Mouse (Mus musculus): ENCODE results near the gene Olfr1223.
"Not testable (repeated sequence)": the region's sequence is repeated elsewhere in the genome, so short reads cannot be mapped to it uniquely, and the experiment has no call there.

Olfr1223 gene

DNA sequence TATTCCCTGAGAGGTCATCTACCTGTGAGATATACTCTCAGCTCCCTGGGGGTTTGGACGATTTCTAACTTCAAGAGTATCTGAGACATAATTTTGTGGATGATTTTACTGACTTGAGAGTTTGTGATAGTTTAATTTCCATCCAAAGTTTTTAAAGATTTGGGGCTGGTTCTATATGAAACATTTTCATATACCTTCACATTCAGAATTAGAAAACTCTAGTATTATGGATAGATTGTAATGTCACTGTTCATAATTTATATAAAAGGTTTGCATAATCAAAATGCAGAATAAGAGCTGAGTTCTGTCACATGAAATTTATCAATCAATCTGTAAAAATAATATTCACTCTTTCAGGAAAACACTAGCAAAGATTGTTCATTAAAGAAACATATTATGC lies at the start of gene Olfr1223:
Gene Olfr1223 (minus strand): TSS at position 101 of the 400 bp plus-strand sequence.
- no peak for DNase-seq (ENCODE audit: low spot score in 2 of 2)

DNA sequence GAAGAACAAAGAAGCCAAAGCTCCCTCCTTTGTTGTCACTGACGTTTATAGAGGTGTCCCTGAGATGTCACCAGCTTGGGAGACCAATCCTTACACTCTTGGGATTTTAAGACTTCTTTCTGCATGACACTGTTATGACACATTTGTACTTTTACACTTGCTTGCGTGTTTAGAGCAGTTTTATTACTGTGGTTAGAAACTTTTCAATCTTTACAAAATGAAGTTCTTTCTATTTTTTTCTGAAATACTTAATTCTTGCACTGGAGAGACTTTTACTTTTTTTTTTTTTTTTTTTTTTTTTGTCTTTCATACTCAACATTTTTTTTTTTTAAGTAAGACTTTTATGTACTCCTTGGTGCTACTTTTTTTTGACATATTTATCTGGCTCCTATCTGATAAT lies 48.6 kb upstream of the Olfr1223 start, which contains the start of gene Olfr1226:
Gene Olfr1226 (minus strand): TSS at position 101 of the 400 bp plus-strand sequence.
- no peak for DNase-seq (ENCODE audit: low spot score in 2 of 2)

DNA sequence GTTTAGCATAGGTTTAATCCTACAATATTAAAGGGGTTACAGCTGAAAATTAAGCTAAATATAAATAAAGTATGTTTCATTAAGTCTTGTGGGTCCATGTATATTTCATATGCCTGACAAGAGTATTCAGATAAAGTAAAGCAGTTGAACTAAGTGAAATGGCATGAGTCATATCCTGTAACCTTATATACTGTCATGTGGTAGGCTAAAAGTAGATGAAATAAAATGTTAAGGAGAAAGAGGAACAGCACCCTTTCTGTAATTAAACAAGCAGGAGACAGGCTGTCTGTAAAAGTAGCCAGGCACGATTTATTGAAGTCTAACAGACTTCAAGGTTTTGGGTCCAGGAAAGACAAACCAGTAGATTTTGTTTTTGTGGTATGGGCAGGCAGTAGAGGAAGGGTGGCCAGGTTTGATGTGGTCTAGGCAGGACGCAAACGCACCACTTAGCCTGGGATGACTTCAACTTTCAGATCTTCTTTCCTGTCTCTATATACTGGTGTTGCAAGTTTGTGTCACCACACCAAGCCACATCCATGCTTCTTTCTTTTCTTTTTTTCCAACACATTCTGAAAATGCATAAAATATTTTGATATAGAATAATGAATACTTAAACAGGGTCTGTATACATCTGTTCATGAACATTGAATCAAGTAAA lies 45.1 kb upstream of the Olfr1223 start:
- no peak for DNase-seq (ENCODE audit: low spot score in 2 of 2)

DNA sequence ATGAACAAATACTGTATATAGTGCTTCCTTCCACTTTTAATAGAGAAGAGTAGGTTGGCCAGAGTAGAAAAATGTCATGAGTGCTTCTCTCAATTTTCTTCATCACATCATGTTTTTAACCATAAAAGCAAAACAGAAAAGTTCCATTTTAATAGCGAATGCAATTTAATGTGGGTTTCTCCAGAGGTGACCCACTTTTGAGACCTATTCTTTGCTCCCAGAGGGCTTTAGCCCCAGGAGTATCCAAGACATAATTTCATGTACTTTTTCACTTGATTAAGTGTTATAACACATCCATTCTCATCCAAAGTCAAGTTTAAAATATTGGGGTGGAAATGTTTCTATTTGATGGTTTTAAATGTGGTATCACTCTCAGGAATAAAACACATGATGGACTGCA lies 23.2 kb upstream of the Olfr1223 start, which contains the start of gene Olfr1225:
Gene Olfr1225 (minus strand): TSS at position 101 of the 400 bp plus-strand sequence.
- no peak for DNase-seq (ENCODE audit: low spot score in 2 of 2)

DNA sequence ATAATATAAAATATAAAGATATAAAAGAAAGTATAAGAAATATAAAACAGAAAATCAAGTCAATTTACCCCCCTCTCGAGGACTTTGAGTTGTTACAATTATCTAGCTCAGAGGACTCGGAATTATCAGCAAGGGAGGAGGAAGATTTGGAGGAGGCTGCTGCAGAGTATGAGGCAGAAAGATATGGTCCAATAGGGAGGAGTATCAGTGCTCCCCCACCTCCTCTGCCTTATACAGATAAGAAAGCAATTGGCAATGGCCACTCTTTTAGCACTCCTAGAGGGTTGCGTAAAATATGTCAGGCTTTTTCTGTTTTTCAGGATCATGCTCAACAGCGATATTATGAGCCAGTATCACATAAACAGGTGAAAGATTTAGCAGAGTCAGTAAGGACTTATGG lies 13.4 kb upstream of the Olfr1223 start:
- DNase-seq (ENCODE audit: low spot score in 2 of 2), result not testable (repeated sequence)

DNA sequence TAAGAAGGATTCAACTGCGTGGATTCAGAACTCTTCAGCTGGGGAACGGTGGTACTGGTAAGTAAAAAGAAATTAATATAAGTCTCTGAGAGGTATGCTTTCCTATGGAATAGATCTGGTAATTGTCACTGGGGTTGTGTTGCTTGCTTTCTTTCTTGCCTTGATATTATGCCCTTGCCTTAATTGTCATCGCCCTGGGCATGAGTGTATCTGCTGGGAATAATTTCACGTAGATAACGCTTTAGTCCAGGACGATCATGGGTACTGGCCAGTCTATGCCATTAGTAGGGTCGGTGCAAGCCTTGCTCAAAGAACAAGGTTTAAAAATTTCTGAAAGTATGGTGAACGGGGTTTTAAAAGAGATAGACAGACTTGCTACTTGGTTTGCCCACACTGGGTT lies 12.6 kb upstream of the Olfr1223 start, which contains the start of gene Olfr1224-ps1:
Gene Olfr1224-ps1 (minus strand): TSS at position 101 of the 400 bp plus-strand sequence.
- not testable (repeated sequence) for DNase-seq (ENCODE audit: low spot score in 2 of 2)

DNA sequence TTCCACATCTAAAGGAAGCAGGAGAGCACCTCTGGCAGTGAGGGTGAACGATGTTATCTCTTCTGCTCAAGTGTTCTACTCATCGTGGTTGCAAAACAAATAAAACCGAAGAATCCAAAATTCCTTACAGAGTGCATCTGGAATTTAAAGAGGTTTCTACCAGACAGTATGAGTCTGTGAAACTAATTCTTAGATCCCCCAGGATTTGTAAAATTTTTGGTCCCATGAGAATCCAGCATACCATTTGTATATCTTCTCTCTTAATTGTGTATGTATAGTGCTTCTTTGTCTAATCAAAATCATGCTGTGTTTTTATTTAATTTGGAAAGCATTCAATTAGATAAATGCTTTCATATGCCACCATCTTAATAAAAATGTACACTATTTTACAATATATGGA lies 18.4 kb downstream of the Olfr1223 start, which contains the start of gene Olfr1222:
Gene Olfr1222 (minus strand): TSS at position 101 of the 400 bp plus-strand sequence.
- DNase-seq (ENCODE audit: low spot score in 2 of 2), result no peak

DNA sequence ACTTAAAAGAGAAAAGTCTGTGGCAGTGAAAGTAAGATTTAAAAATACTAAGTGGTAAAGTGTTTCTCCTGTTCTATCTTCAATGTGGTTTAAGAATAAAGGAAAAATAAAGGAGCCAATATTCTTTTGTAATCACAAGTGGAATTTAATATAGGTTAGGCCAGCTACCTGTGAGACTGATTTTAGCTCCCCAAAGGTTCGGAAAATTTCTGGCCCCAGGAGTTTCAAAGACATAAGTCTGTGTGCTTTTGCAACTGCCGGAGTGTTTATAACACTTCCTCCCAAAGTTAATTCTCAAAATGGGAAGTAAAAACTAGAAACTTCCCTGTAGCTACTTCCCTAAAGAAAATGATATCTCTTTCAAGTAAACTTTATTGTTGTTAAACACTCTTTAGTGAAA lies 34.2 kb downstream of the Olfr1223 start, which contains the start of gene Olfr1221:
Gene Olfr1221 (minus strand): TSS at position 101 of the 400 bp plus-strand sequence.
- no peak for DNase-seq (ENCODE audit: low spot score in 2 of 2)

DNA sequence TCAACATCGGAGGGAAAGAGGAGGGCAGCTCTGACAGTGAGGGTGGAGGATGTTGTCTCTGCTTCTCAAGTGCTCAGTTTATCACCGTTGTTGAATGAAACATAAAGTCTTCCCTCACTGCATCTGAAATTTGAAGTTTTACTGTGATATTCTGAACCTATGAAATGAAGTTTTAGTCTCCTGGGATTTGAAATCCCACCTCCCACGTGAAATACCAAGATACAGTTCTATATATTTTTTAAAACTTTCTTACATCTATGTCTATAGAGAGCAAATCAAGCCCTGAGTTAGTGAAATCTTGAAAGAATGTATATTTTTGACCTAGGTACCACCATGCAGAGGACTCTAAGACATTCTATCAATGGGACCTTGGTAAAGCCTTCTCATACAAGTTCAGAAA lies 44.6 kb downstream of the Olfr1223 start, which contains the start of gene Olfr1220:
Gene Olfr1220 (minus strand): TSS at position 101 of the 400 bp plus-strand sequence.
- no peak for DNase-seq (ENCODE audit: low spot score in 2 of 2)

DNA sequence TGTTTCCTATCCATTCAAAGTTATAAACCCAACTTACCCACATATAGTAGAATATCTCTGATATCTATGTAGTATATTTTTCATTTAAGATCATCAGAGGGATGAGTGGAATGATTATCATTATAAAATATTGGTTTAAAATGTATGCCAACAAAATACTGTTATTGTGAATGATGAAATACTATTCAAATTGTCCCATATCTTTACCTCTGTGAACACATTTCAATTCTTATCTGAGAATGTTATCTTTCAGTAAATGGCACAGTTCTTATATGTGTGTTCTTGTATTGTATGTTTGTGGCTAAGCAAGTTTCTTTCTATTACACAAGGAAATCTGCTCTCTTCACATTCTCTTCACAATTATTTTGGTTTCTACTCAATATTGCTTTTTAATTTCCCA lies 45.7 kb downstream of the Olfr1223 start:
- no peak for DNase-seq (ENCODE audit: low spot score in 2 of 2)

DNA sequence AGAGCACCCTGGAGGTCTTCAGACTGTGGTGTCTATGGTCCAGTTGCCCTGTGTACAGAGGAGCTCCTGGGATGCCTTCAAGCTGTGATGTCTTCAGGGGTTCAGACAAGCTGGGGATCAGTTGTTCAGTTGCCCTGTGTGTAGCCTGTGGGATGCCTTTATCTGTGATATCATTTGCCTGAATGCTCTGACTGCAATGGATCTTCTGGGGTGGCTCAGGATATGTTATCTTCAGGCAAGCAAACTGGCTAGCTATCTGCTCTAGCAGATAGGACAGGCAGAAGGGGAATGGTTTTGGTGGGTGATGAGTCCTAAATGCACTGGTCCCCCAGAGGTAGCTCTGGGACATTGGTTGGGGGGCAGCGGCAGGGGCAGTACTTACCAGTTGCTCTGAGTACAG lies 57.5 kb downstream of the Olfr1223 start:
- DNase-seq (ENCODE audit: low spot score in 2 of 2), result no peak
